Mouse (Mus musculus): Measurements from ENCODE around the gene Gm10096. TPM values are rescaled to one million over a fixed set of nuclear protein-coding genes. Genes with fewer than 3 reads are reported as not detected.
"Not testable (repeated sequence)": the region's sequence is repeated elsewhere in the genome, so short reads cannot be mapped to it uniquely, and the experiment has no call there.

Gene Gm10096
- polyA plus RNA-seq (2015; fragmentation: Nextera tagmentation; extraction: Ambion mirVana) = not detected in 2 replicates

DNA sequence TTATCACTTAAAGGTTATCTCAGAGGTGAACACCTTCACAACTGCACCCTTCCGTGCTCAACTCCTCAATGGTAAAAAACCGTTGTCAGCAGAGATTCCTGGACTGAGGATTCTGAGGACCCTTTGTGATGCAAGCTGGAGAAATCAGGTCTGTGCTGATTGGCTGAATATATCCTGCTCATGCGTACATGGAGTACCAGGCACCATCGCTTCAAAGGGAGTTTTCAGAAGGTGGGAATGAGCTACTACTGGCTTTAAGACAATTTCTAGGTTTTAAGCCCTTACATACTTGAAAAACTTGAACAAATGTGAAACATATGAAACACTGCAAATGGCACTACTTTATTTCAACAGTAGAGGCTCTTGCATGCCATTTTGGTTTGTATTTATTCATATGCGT, at the start of gene Gm10096:
Gm10096 (minus strand) TSS at position 101 of the 400 bp plus-strand sequence.
- H3K27ac ChIP-seq; H3K4me3 ChIP-seq; H3K4me1 ChIP-seq (replicated peaks); H3K27me3 ChIP-seq; H3K9ac ChIP-seq; H3K36me3 ChIP-seq; H3K9me3 ChIP-seq (replicated peaks); ATAC-seq (replicated peaks; ENCODE audit: insufficient number of reproducible peaks, insufficient read depth, low FRiP score, low read depth); H3K4me2 ChIP-seq: not testable (repeated sequence)
- WGBS = no CpG with 5 or more reads among the region's 5 CpGs
